Mouse (Mus musculus) leukemia stem cell, adult 10-12 weeks (primary cell): ENCODE measurements around the gene Cldn13. TPM values are rescaled to one million over a fixed set of nuclear protein-coding genes. Genes with fewer than 3 reads are reported as not detected.

Experiments used
- polyA plus RNA-seq: library from polyadenylated mRNA; stranded (reverse); fragments of >175 nt; gene quantifications from 2 replicates; pipeline ENCODE4 v1.2.3, GENCODE M21; 2012; ENCODE audit warnings: low replicate concordance

The Cldn13 gene
- polyA plus RNA-seq, result 17.2 and 28.8 TPM in 2 replicates

GRCm38 (mm10) chr5:134915311-134915710, at the start of gene Cldn13:
Gene Cldn13, minus strand, starts transcription at chr5:134915526.

GRCm38 (mm10) chr5:134946857-134947255, 31.5 kb upstream of the Cldn13 start, which contains the start of gene Cldn4:
Gene Cldn4, minus strand, starts transcription at chr5:134946934.

GRCm38 (mm10) chr5:134932179-134932902, 17.0 kb upstream of the Cldn13 start, which contains the start of gene Mettl27:
Gene Mettl27, plus strand, starts transcription at chr5:134932368.

GRCm38 (mm10) chr5:134906633-134907032, 8.7 kb downstream of the Cldn13 start, which contains the start of gene Tmem270:
Gene Tmem270, minus strand, starts transcription at chr5:134906733.

Other genes with a start within 250 kb of the Cldn13 start
- gene Limk1, start 226.9 kb downstream of the Cldn13 start, polyA plus RNA-seq, result 15.7 and 22.5 TPM in 2 replicates
- gene Eln, start 168.2 kb downstream of the Cldn13 start, polyA plus RNA-seq, result 1.7 and 3.4 TPM in 2 replicates
- gene Tmem270, start 8.8 kb downstream of the Cldn13 start, polyA plus RNA-seq, result not detected in 2 replicates
- gene Mettl27, start 16.8 kb upstream of the Cldn13 start, polyA plus RNA-seq, result 25.3 and 26.8 TPM in 2 replicates
- gene Cldn4, start 31.4 kb upstream of the Cldn13 start, polyA plus RNA-seq, result 0.16 TPM in 1 of 2 replicates, not detected in the other
- 0.14 and 0.61 TPM in 2 replicates for gene Cldn3, start 70.7 kb upstream of the Cldn13 start, polyA plus RNA-seq
- 30.3 and 35.7 TPM in 2 replicates for gene Abhd11, start 93.6 kb upstream of the Cldn13 start, polyA plus RNA-seq
- 3.5 and 3.6 TPM in 2 replicates for gene Stx1a, start 108.0 kb upstream of the Cldn13 start, polyA plus RNA-seq
- gene Dnajc30, start 148.7 kb upstream of the Cldn13 start, polyA plus RNA-seq, result 73.8 and 75.3 TPM in 2 replicates
- gene Bud23, start 149.4 kb upstream of the Cldn13 start, polyA plus RNA-seq, result 93.6 and 122 TPM in 2 replicates
- 0.50 and 1.6 TPM in 2 replicates for gene Vps37d, start 162.7 kb upstream of the Cldn13 start, polyA plus RNA-seq
- 0.07 and 0.64 TPM in 2 replicates for gene Mlxipl, start 174.4 kb upstream of the Cldn13 start, polyA plus RNA-seq
- gene Tbl2, start 234.1 kb upstream of the Cldn13 start, polyA plus RNA-seq, result 12.2 and 19.5 TPM in 2 replicates